Mouse (Mus musculus) neutrophil, adult 5-6 weeks (primary cell): ENCODE data around the gene Atp6v1g2. TPM values are rescaled to one million over a fixed set of nuclear protein-coding genes. Genes with fewer than 3 reads are reported as not detected.

ENCODE experiments used
- ATAC-seq: fragments of 151-379, 151-347 bp; 2 replicates; pipeline ENCODE4 v1.8.0; 2017; ENCODE audit warnings: mild to moderate bottlenecking, moderate TSS enrichment; ENCODE audit not compliant: insufficient number of reproducible peaks, poor library complexity, low FRiP score, severe bottlenecking; ENCODE audit errors: extremely low read depth
- total RNA-seq: library from RNA; stranded (forward); fragments of 200-1000 nt; gene quantifications from 2 replicates; pipeline ENCODE4 v1.2.3, GENCODE M21; 2017

Gene Atp6v1g2
- total RNA-seq, 1 experiment from 2014 or later: 5.0 TPM

DNA sequence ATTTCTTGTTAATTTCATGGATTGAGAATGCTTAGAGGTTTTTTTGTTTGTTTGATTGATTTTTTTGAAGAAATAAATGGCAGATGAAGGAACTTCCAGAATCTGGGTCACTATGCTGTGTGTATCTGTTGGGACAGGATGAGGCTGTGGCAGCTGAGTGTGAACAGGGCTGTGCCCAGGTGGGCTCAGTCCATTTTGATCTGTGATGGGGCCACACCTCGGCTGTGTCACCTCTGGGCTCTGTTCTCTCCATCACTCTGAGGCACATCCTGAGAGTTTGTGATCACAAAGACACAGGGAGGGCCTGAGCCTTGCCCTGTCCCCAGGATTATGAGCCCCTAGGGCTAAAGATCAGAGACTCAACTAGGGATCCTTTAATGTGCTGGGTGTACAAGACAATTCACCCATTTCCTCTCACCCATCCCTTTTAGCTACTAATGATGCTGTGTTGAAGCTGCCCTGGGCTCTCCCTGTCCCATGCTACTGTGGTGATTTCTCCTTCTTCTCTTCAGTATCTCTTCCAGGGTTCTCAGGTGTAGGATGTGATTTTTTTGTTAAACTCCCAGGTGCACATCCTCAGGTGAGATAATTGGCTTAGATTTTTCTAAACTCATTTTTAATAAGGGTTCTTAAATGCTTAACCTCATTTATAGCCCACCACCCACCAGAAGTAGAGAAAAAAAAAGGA is 34.1 kb downstream of the Atp6v1g2 start:
- no peak for ATAC-seq

DNA sequence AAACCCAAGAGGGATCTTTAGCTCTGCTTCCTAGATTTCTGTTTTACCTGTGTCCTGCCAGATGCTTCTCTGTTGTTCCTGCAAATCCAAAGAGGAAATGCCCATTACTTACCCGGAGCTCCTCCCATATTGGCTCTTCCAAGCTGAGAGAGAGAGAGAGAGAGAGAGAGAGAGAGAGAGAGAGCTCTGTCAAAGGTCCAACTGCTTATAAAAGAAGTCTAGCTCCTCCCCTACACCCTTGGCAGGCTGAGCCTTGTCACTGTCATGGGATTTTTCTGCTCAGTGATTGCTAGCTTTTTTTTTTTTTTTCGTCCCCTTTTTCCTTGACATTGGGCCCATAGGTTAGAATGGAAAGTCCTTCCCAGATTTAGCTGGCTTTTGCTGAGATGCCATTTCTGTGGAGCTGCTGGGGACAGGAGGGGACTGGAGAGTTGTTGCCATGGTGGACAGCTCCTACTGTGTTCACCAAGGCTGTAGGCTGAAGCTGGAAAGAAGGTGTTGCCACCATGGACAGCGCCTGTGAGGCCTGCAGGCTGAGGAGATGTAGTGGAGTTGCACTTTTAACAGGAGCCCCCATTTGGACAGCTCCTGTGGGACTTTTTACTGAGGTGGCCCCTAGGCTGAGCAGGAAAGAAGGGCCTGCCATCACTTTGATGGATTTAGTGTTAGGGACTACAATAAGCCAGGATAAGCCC is 36.3 kb downstream of the Atp6v1g2 start:
- peak; percentile 30; the same call in 1 of the 2 replicates for ATAC-seq

DNA sequence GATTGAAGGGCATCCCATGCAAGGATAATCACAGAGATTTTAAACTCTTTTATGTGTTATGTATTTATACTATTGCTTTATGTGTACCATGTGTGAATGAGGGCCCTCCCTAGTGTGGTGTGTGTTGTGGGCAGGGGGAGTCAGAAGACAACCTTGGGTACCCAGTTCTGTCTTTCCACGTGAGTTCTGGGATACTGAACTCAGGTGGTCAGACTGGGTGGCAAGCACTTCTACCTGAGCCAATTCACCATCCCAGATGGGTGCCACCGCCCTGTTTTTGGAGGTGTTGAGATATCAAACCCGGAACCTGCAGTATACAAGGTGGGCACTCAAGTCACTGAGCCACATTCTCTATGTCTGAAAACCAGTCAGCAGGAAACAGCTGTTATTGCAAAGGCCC is 38.8 kb downstream of the Atp6v1g2 start:
- ATAC-seq: no peak

DNA sequence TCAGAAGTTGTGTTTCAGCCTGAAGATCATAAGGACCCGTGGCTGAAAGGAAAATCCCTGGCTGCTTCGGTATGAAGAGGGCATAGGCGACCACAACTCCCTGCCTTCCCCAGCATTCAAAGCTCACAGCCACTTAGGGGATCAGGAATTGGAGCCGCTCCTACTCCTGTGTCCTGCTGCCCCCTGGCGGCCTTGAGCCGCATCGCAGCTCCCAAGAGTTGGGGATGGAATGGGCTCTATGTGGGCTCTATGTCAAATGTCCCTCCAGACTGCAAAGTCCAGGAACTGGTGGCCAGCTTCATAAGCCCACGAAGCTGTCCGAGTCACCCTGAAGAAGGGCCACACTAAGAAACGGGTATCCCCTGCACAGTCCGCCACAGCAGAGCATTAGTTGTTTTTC is 41.3 kb downstream of the Atp6v1g2 start:
- peak; percentile 77 for ATAC-seq

DNA sequence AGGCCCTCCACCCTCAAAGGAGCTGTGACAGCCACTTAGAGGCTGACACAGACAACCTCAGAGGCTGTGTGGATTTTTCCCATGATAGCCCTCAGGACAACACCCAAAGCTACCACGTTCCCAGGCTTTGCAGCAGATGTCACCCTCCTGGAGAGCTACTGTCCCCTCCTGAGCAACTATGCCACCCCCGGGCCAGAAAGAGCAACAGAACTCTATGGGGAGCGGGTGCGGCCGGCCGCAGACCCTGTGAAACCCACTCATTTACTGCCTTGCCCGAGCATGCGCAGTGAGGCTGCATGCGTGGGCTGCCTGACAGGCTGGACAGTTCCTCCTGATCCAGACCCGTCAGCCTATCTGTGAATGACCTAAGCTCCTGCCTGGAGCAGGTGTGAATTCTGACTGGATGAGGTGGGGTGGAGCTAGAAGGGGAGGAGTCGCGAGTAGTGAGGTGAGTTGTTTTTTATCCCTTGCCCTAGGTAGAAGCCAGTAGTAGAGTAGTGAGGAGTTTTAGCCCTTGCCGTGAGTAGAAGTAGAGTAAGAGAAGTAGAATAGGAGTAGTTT is 42.9 kb downstream of the Atp6v1g2 start:
- no peak for ATAC-seq

DNA sequence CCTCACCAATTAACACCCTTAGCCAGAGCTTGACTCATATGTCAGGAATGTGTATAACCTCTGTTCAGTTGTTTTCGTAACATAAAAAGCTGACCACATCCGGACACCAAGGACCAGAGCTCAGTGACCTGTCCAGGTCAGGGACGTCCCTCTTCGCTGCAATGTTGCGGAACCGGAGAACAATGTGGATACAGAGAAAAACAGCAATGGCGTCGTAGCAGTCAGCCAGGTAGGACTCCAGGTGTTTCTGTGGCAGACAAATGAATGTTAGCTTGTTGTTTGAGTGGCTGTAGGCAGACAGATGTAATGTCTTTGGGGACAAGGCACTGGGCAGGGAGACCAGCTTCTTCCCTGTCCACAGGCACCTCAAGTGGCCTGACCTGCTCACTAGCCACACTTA is 44.6 kb downstream of the Atp6v1g2 start:
- no peak for ATAC-seq

DNA sequence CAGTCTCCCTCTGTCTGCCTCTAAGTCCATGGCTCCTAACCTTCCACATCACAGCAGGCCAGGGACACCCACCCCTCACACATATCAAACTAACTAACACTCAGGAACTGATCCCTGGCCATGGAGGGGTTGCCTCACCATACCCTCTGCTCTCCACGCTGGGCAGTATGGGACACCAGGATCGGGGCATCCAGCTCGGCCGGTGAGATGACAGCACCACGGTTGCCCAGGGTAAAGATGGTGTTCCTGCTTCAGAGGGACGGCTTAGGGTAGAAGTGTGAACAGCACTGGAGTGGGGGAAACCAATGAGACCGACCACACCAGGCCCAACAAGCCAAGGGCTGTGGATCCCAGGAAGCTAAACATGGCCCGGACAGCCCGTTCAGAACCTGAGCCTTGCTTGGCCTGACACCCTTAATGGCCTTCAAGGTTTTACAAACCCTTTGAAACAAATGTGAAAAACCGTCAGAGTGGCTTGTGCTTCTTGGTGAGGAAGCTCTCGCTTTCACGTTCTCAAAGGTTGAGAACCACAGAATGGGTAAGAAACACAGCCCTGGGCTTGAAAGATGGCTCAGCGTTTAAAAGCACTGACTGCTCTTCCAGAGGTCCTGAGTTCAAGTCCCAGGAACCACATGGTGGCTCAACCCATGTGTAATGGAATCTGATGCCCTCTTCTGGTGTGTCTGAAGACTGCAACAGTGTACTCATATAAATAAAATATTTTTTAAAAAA is 45.7 kb downstream of the Atp6v1g2 start:
- no peak for ATAC-seq

DNA sequence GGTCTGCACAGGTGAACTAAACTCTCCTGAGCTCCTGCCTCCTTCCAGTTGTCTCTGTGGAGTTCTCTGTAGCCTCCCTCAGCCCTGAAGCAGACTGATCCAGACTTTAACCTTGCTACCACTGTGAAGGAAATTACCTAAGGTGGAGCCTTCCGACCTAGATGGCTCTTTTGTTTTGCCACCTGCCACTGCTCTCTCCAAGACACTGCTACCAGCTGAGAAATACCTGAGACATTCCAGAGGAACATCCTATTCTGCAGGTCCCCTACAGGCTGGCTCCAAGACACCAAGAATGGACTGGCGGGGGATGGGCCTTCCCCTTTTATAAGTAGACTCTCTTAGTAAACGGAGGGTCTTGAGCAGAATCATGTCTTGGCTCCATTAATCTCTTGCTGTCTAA is 46.8 kb downstream of the Atp6v1g2 start:
- no peak for ATAC-seq

DNA sequence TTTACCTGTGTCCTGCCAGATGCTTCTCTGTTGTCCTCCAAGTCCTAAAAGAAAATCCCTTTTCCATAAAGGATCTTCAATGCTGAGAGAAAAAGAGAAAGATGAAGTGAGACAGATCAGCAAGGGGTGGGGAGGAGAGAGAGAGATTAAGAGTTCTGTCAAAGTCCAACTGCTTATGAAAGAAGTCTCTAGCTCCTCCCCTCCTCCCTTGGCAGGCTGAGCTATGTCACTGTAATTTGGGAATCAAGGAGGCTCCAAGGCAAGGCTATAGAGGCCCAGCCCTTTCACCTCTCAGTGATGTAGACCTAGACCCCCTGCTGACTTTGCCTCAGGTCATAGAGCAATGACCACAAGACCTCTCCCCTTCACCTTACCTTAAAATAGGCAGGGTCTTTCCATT is 52.0 kb downstream of the Atp6v1g2 start:
- ATAC-seq: no peak

Other genes starting within 250 kb of the Atp6v1g2 start
- gene Vars, start 232.7 kb upstream of the Atp6v1g2 start, total RNA-seq: 243 and 266 TPM in 2 replicates
- gene Vwa7, start 217.1 kb upstream of the Atp6v1g2 start, total RNA-seq: 0.61 and 1.2 TPM in 2 replicates
- 2.0 and 2.6 TPM in 2 replicates for gene Sapcd1, start 205.6 kb upstream of the Atp6v1g2 start, total RNA-seq
- 4.7 and 7.0 TPM in 2 replicates for gene Msh5, start 186.9 kb upstream of the Atp6v1g2 start, total RNA-seq
- gene Clic1, start 183.7 kb upstream of the Atp6v1g2 start, total RNA-seq: 394 and 439 TPM in 2 replicates
- 4.5 and 8.1 TPM in 2 replicates for gene Ddah2, start 174.6 kb upstream of the Atp6v1g2 start, total RNA-seq
- 0.49 TPM in 1 of 2 replicates, not detected in the other for gene Ly6g6c, start 168.3 kb upstream of the Atp6v1g2 start, total RNA-seq
- gene Mpig6b, start 167.5 kb upstream of the Atp6v1g2 start, total RNA-seq: 1.5 and 2.1 TPM in 2 replicates
- not detected in 2 replicates for gene Ly6g6e, start 156.8 kb upstream of the Atp6v1g2 start, total RNA-seq
- gene Ly6g6d, start 155.6 kb upstream of the Atp6v1g2 start, total RNA-seq: not detected in 2 replicates
- 0.49 TPM in 1 of 2 replicates, not detected in the other for gene Ly6g6f, start 148.1 kb upstream of the Atp6v1g2 start, total RNA-seq
- 33.2 and 43.8 TPM in 2 replicates for gene Abhd16a, start 144.4 kb upstream of the Atp6v1g2 start, total RNA-seq
- not detected in 2 replicates for gene Ly6g5c, start 125.4 kb upstream of the Atp6v1g2 start, total RNA-seq
- gene Ly6g5b, start 118.2 kb upstream of the Atp6v1g2 start, total RNA-seq: 0.58 and 1.5 TPM in 2 replicates
- 73.7 and 74.5 TPM in 2 replicates for gene Gpank1, start 112.2 kb upstream of the Atp6v1g2 start, total RNA-seq
- gene Csnk2b, start 111.6 kb upstream of the Atp6v1g2 start, total RNA-seq: 214 and 240 TPM in 2 replicates
- gene D17H6S53E, start 107.3 kb upstream of the Atp6v1g2 start, total RNA-seq: 36.5 and 48.5 TPM in 2 replicates
- 0.58 TPM in 1 of 2 replicates, not detected in the other for gene Apom, start 101.6 kb upstream of the Atp6v1g2 start, total RNA-seq
- gene Bag6, start 98.5 kb upstream of the Atp6v1g2 start, total RNA-seq: 159 and 160 TPM in 2 replicates
- 73.3 and 76.1 TPM in 2 replicates for gene Prrc2a, start 68.8 kb upstream of the Atp6v1g2 start, total RNA-seq
- 5.3 and 8.0 TPM in 2 replicates for gene Aif1, start 57.6 kb upstream of the Atp6v1g2 start, total RNA-seq
- gene Lst1, start 45.2 kb upstream of the Atp6v1g2 start, total RNA-seq: 534 and 685 TPM in 2 replicates
- gene Ltb, start 39.2 kb upstream of the Atp6v1g2 start, total RNA-seq: 212 and 285 TPM in 2 replicates
- gene Tnf, start 31.7 kb upstream of the Atp6v1g2 start, total RNA-seq: 16.4 and 18.2 TPM in 2 replicates
- gene Lta, start 28.3 kb upstream of the Atp6v1g2 start, total RNA-seq: 6.6 and 9.9 TPM in 2 replicates
- 2.1 TPM in 1 of 2 replicates, not detected in the other for gene Gm16181, start 12.8 kb upstream of the Atp6v1g2 start, total RNA-seq
- 10.8 and 11.3 TPM in 2 replicates for gene Nfkbil1, start 2.1 kb downstream of the Atp6v1g2 start, total RNA-seq
- 156 and 158 TPM in 2 replicates for gene Ddx39b, start 8.1 kb downstream of the Atp6v1g2 start, total RNA-seq
- gene H2-D1, start 29.1 kb downstream of the Atp6v1g2 start, total RNA-seq: 2,114 and 2,381 TPM in 2 replicates
- gene H2-Q1, start 86.7 kb downstream of the Atp6v1g2 start, total RNA-seq: 0.12 TPM in 1 of 2 replicates, not detected in the other
- gene H2-Q2, start 108.6 kb downstream of the Atp6v1g2 start, total RNA-seq: not detected in 2 replicates
- 170 and 176 TPM in 2 replicates for gene H2-Q4, start 146.0 kb downstream of the Atp6v1g2 start, total RNA-seq
- gene H2-Q6, start 191.2 kb downstream of the Atp6v1g2 start, total RNA-seq: 259 and 274 TPM in 2 replicates
- gene H2-Q7, start 205.5 kb downstream of the Atp6v1g2 start, total RNA-seq: 160 and 166 TPM in 2 replicates
- 384 and 428 TPM in 2 replicates for gene H2-Q10, start 236.4 kb downstream of the Atp6v1g2 start, total RNA-seq